Mouse (Mus musculus) heart, postnatal 0 days (tissue): Measurements from ENCODE around the gene Tmem132d.

Experiments
- CTCF ChIP-seq: IDR thresholded peaks from 2 replicates; pipeline ENCODE4 v1.5.1; 2016; ENCODE audit warnings: antibody characterized with exemption, control low read depth, low read depth
- EP300 ChIP-seq: IDR thresholded peaks from 2 replicates; pipeline ENCODE4 v1.6.1; 2016; ENCODE audit warnings: antibody characterized with exemption, low read depth

- TF ChIP-seq EP300 (no peak), CTCF (no peak)
These were observed 601.1 kb downstream of the Tmem132d start for GRCm38 (mm10) chr5:127831791-127832190.
